ENCODE assay signal across 8 mouse cellular contexts in the genomic region with DNA sequence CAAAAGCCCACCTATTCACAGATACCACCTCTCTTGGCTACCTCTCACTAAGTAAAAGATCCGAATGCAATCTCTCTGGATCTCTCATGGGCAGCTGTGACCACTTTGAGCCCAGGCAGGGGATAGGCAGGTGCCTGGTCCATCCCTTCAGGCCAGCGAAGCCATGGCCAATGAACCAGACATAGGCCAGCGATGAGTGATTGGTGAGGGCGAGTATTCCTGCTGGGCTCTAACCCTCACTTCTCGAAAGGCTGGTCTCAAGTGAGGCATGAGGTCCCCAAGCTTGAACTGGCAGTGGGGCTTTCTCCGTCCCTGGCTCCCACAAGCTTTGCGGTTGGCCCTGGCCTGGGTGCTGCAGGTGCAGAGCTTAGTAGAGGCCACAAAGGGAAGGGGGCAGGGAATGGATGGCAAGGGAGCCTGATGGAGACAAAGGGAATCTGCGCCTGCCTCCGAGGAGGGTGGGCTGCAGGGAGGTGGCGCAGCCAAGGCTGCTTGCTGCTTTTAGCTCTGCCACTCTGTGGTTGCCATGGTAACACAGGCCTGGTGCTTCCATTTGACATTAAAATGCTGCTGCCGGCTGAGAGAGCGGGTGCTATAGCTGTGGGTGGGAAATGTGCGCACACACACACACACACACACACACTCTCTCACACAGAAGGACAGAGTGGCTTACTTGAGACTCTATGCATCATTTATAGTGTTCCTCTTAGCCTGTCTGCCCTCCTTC. TPM values are rescaled to one million over a fixed set of nuclear protein-coding genes. Genes with fewer than 3 reads are reported as not detected.
DNase-seq lines count a peak whose midpoint lies in the region; ATAC-seq and TF ChIP-seq lines count a peak whose summit lies in the region.

No protein-coding gene starts in this region.

- 6% methylated on average over 13 of the region's 13 CpGs for WGBS in forebrain, postnatal 0 days

- peaks cover 35% of the 10 kb centered on the region for H3K4me1 ChIP-seq in E14TG2a.4 (replicated peaks; ENCODE audit: low read depth, low read length)
- H3K4me1 ChIP-seq in forebrain, postnatal 0 days (ENCODE audit: insufficient read depth), result peaks cover 39% of the 10 kb centered on the region

- no peaks in the 10 kb centered on the region for H3K27me3 ChIP-seq in E14TG2a.4 (ENCODE audit: insufficient read depth, low read length)
- no peaks in the 10 kb centered on the region for H3K27me3 ChIP-seq in forebrain, postnatal 0 days (ENCODE audit: insufficient read depth, low read length)

- peak; percentile 37 for DNase-seq in cerebellum, adult 11-12 months
- DNase-seq in forebrain, postnatal 0 days, result peak; percentile 98
- DNase-seq in layer of hippocampus, postnatal 14 days (ENCODE audit: low spot score in 2 of 2), result peak; percentile 87 to 96
- DNase-seq in neural tube, embryonic 10.5 days (ENCODE audit: extremely low spot score, low spot score), result peak; percentile 72
- no peak for DNase-seq in testis, postnatal 10 days (ENCODE audit: low spot score)
- DNase-seq in urinary bladder, postnatal 25 days (ENCODE audit: low spot score), result no peak
- no peak for DNase-seq in kidney, adult 9 months

- ATAC-seq in forebrain, postnatal 0 days, result peak; percentile 99

- peak overlapping the region; percentile 17; the same call in 1 of the 2 replicates for H3K4me3 ChIP-seq in E14TG2a.4 (replicated peaks; ENCODE audit: low read length)
- no peak overlapping the region for H3K4me3 ChIP-seq in forebrain, postnatal 0 days (ENCODE audit: low read depth, low read length)

- no peak for TF ChIP-seq CTCF in E14TG2a.4 (conservative IDR thresholded peaks at IDR 0.05; ENCODE audit: low read length)
- peak; percentile 49 for TF ChIP-seq CTCF in forebrain, postnatal 0 days (IDR thresholded peaks at IDR 0.05; ENCODE audit: low read depth)

- peak overlapping the region; percentile 21 for H3K4me2 ChIP-seq in forebrain, postnatal 0 days (ENCODE audit: low read depth)

- H3K9me3 ChIP-seq in E14TG2a.4 (ENCODE audit: low read length), result no peaks in the 10 kb centered on the region
- no peaks in the 10 kb centered on the region for H3K9me3 ChIP-seq in forebrain, postnatal 0 days (ENCODE audit: low read length)

- H3K27ac ChIP-seq in forebrain, postnatal 0 days (ENCODE audit: low read depth, low read length), result peak overlapping the region; percentile 100

- no peaks in the 10 kb centered on the region for H3K36me3 ChIP-seq in E14TG2a.4 (ENCODE audit: insufficient read depth, low read length)
- no peaks in the 10 kb centered on the region for H3K36me3 ChIP-seq in forebrain, postnatal 0 days (ENCODE audit: insufficient read depth)

- peak overlapping the region; percentile 51 for H3K9ac ChIP-seq in forebrain, postnatal 0 days

RNA-seq across cellular contexts. Expression of gene Cdk5r1, which starts 27.1 kb away (rescaled TPM):
- total RNA-seq in forebrain, postnatal 0 days (2014; rRNA removed), result 392 and 416 TPM in 2 replicates
- polyA plus RNA-seq in forebrain, postnatal 0 days (2015; fragmentation: Nextera tagmentation; extraction: Ambion mirVana), result 117 and 122 TPM in 2 replicates
- 100 to 1,000 TPM; 233 to 258 TPM for total RNA-seq in layer of hippocampus, postnatal 14 days (2021)

Comparison
In these comparisons a context has a peak if more than half of its experiments do, and no peak if none do; other contexts are left out.
1. DNase-seq: peak in cerebellum, adult 11-12 months (single experiment), forebrain, postnatal 0 days (single experiment), layer of hippocampus, postnatal 14 days (2 of 2) and neural tube, embryonic 10.5 days (single experiment); none in testis, postnatal 10 days (single experiment), urinary bladder, postnatal 25 days (single experiment) and kidney, adult 9 months (single experiment).